Mouse (Mus musculus) megakaryocyte, embryonic 14.5 days (primary cell): Measurements from ENCODE around the gene Eps8l1. TPM values are rescaled to one million over a fixed set of nuclear protein-coding genes. Genes with fewer than 3 reads are reported as not detected.

ENCODE experiments used
- H3K27me3 ChIP-seq: replicated peaks from 2 replicates; pipeline ENCODE3; 2012; ENCODE audit warnings: inconsistent platforms
- H3K36me3 ChIP-seq: replicated peaks from 2 replicates; pipeline ENCODE3; 2012; ENCODE audit warnings: low read length, inconsistent platforms, mixed read lengths
- H3K4me1 ChIP-seq: 2 replicates; pipeline ENCODE4 v1.6.1; 2012; ENCODE audit warnings: inconsistent platforms
- H3K4me3 ChIP-seq: replicated peaks from 2 replicates; pipeline ENCODE3; 2012; ENCODE audit warnings: moderate library complexity, mild to moderate bottlenecking, inconsistent platforms
- H3K9me3 ChIP-seq: 2 replicates; pipeline ENCODE4 v1.6.1; 2012; ENCODE audit warnings: inconsistent platforms
- FLI1 ChIP-seq: IDR thresholded peaks from 2 replicates; pipeline ENCODE4 v1.6.1; 2012; ENCODE audit warnings: low read length, inconsistent platforms, mixed read lengths
- GATA1 ChIP-seq: IDR thresholded peaks from 3 replicates; pipeline ENCODE4 v1.6.1; 2012; ENCODE audit warnings: mixed read lengths, low read length, inconsistent platforms, borderline replicate concordance
- polyA plus RNA-seq: library from polyadenylated mRNA; stranded (reverse); fragments of >175 nt; gene quantifications from 2 replicates; pipeline ENCODE4 v1.2.3, GENCODE M21; 2012; ENCODE audit warnings: low replicate concordance; ENCODE audit not compliant: insufficient read depth

Eps8l1 gene
- polyA plus RNA-seq, 1 experiment, result not detected

DNA sequence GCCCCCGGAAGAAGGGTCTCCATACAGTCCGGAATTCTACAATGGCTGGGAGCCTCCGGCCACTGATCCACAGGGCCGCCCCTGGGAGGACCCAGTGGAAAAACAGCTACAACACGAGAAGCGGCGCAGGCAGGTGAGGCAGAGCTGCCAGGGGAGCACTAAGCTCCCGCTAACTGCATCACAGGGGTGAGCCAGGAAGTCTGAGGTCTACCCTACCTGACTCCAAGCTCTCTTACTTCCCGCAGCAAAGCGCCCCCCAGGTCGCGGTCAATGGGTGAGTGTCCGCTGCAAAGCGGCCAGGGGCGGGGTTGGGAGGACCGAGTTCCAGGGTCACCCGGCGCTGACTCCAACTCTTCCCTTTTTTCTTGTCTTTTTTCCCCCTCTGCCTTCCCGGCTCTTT lies 13.5 kb downstream of the Eps8l1 start:
- peaks cover 3% of the 10 kb centered on the region for H3K36me3 ChIP-seq
- H3K9me3 ChIP-seq, result peaks cover 15% of the 10 kb centered on the region
- H3K27me3 ChIP-seq, result peaks cover 91% of the 10 kb centered on the region
- TF ChIP-seq FLI1, result no peak
- no peak for TF ChIP-seq GATA1
- H3K4me1 ChIP-seq, result peaks cover 65% of the 10 kb centered on the region
- peak overlapping the region; percentile 56 for H3K4me3 ChIP-seq

DNA sequence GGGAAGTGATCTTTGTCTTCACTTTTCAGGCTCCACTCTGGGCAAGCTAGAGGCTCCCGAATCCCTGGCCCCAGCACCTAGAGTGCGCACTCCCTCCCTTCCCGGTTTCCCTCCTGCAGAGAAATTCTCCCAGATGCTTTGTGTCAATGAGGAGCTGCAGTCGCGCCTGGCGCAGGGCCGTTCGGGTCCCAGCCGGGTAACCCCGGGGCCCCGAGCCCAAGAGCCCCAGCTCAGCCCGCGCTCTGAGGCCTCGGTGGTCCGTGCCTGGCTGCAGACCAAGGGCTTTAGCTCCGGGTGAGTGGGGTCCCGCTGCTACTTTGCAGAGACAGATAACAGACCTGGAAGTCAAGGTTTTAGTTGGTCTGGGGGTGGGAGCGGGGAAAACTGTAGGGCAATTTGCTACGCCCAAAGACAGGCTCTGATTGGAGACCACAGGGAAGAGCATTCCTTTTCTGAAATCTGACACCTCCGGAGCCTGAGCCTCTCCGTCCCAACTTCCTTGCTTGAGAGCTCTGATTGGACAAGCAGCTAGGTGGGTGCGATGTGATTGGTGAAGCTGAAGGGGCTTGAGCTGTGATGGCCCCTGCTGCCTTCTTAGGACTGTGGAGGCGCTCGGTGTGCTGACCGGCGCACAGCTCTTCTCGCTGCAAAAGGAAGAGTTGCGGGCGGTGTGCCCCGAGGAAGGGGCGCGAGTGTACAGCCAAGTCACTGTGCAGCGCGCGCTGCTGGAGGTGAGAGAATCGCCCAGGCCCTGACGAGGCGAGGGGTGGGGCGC lies 17.7 kb downstream of the Eps8l1 start:
- H3K4me1 ChIP-seq, result peaks cover 59% of the 10 kb centered on the region
- no peak for TF ChIP-seq GATA1
- no peak for TF ChIP-seq FLI1
- peaks cover 43% of the 10 kb centered on the region for H3K36me3 ChIP-seq
- peaks cover 13% of the 10 kb centered on the region for H3K9me3 ChIP-seq
- peak overlapping the region; percentile 59 for H3K4me3 ChIP-seq
- peaks cover 58% of the 10 kb centered on the region for H3K27me3 ChIP-seq

DNA sequence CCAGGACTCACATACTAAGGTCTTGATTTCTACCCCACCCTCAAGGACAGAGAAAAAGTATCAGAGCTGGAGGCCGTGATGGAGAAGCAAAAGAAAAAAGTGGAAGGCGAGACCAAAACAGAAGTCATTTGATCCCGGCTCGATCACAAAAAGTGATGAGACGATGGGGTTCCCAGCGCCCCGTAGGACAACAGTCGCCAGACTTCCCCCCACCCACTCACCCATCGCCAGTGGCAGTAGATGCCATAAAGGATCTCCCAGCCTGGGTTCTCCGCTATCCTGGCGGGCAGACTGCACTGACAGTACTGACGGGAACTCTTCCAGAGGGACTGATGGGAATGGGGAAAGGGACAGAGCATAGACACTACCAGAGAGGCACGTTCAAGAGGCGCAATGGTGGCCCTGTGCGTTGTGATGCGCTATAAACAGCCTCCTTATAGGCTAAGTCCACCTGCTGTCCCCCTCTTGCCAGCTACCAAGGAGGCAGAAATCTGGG lies 18.4 kb downstream of the Eps8l1 start:
- no peak for TF ChIP-seq FLI1
- TF ChIP-seq GATA1, result no peak
- H3K27me3 ChIP-seq, result peaks cover 52% of the 10 kb centered on the region
- H3K4me3 ChIP-seq, result peak overlapping the region; percentile 72
- peaks cover 7% of the 10 kb centered on the region for H3K9me3 ChIP-seq
- peaks cover 57% of the 10 kb centered on the region for H3K4me1 ChIP-seq
- H3K36me3 ChIP-seq, result peaks cover 49% of the 10 kb centered on the region

DNA sequence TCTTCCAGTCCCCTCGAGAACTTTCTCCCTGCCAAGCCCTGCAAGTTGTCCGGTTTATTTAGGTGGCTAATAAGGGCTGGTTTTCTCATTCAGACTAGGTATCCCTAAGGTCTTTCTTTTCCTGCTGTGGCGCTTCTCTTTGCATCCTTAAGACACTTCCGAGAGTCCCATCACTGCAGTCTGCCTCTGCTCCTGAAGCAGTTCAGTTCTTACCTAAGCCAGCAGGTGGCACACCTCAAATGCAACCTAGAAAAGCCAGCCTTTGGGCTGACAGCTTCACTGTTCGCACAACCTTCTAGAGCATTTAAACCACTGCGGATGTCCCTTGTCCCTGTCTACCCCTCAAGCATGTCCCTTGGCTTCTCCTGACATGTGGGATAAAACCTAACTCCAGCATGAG lies 19.2 kb downstream of the Eps8l1 start:
- H3K4me3 ChIP-seq, result no peak overlapping the region
- H3K36me3 ChIP-seq, result peaks cover 58% of the 10 kb centered on the region
- peaks cover 6% of the 10 kb centered on the region for H3K9me3 ChIP-seq
- H3K27me3 ChIP-seq, result peaks cover 45% of the 10 kb centered on the region
- H3K4me1 ChIP-seq, result peaks cover 48% of the 10 kb centered on the region
- TF ChIP-seq GATA1 (no peak), FLI1 (no peak)

DNA sequence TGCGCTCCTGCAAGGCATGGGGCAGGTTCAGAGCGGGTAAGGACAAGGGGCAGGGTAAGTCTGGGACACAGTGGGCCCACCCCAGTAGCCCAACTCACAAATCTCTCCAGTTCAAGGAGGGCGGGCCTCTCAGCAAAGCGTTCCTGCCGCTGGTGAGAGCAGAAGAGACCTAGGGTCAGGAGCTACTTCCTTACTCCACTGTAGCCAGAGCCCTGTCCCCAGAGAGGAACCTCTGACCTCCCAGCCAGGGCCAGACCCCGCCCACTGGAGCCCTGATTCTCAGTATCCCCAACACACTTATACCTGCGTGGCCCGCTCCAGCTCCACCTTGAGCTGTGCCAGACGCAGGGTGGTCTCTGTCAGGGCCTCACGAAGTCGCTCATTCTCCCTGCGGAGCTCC lies 21.8 kb downstream of the Eps8l1 start:
- Histone ChIP-seq H3K4me3 (no peak overlapping the region), H3K9me3 (no peaks in the 10 kb centered on the region), H3K36me3 (peaks cover 84% of the 10 kb centered on the region), H3K4me1 (peaks cover 55% of the 10 kb centered on the region), H3K27me3 (peaks cover 25% of the 10 kb centered on the region)
- no peak for TF ChIP-seq GATA1
- TF ChIP-seq FLI1, result no peak

DNA sequence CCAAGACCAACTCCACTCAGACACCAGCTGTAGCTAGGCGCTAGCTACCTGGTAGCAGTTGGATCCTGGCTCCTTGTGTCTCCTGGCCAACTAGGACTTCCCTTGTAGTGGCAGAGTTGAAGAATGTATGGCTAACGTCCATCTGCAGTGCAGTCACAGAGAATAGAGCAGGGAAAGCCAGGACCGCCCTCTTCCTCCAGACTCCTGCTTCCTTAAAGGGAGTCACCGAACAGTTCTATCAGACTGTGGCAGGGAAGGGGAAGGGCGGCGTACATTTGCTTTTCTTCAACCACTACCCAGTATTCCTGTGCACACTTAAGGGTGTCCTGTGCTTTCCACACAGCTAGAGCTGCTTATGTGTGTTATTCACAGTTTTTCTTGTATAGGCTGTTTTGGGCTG lies 30.8 kb downstream of the Eps8l1 start:
- TF ChIP-seq FLI1 (no peak), GATA1 (no peak)
- H3K36me3 ChIP-seq, result peaks cover 98% of the 10 kb centered on the region

DNA sequence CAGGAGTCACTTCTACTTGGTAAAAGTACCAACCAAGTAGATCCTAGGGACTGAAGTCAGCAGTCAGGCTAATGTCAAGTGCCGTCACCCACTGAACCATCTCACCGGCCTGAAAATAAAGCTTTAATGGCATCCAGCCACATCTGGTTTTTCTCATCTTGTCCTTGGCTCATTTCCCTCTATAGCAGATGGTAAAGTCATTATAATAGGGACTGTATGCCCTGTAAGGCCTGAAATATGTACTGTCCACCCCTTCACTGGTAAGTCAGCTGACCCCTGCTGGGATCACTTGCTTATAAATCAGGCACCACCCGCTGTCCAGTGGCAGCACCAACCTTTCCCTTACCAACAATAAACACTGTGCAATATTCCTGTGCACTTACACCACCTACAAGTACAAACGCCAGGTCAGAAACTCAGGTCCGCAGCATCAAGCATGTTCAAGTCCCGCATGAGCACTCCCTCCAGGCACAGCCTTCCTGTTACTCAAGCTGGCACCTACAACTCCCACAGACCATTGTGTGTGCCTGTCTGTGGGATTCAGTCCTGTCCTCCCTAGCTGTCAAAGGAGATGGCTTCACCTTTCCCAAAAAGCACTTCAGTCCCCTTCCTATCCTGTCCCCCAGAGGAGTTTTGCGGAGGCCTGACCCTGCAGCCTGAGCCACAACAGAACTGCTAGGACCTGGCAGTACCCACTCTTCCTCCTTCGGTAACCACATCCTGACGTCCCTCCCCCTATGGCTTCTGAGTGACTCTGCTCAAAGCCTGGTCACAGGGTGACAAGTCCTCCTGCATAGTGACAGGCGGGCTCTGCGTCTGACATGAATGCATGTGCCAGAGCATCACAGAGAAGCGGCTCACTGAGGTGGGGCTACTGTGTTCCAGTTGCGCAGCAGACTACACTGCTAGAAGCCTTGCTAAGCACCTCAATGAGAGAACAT lies 32.1 kb downstream of the Eps8l1 start:
- H3K36me3 ChIP-seq, result peaks cover 98% of the 10 kb centered on the region
- peaks cover 100% of the 10 kb centered on the region for H3K4me1 ChIP-seq
- no peaks in the 10 kb centered on the region for H3K9me3 ChIP-seq
- H3K27me3 ChIP-seq, result no peaks in the 10 kb centered on the region
- peak overlapping the region; percentile 87 for H3K4me3 ChIP-seq
- TF ChIP-seq GATA1, result no peak
- TF ChIP-seq FLI1, result no peak

More for the DNA sequence above, 30.8 kb downstream of the Eps8l1 start:
- peak overlapping the region; percentile 78 for H3K4me3 ChIP-seq
- no peaks in the 10 kb centered on the region for H3K9me3 ChIP-seq
- no peaks in the 10 kb centered on the region for H3K27me3 ChIP-seq
- H3K4me1 ChIP-seq, result peaks cover 95% of the 10 kb centered on the region

DNA sequence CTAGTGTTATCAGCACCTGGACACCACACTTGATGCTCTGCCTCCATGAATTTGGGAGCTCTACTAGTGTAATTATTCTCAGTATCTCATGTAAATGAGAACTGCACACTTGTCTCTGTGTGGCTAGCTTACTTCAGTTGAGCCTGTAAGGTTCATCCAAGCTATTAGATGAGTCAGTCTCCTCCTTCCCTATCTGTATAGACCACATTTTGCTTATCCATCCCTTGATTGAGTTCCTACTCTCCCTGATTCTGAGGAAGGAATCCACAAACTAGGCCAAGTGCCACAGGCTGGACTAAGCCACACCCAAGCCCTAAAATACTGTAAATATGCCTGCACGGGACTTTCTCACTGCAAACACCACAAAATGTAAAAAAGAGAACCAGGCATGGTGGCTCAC lies 33.5 kb downstream of the Eps8l1 start:
- TF ChIP-seq GATA1, result no peak; the same call in 2 of the 3 replicates
- no peak for TF ChIP-seq FLI1
- Histone ChIP-seq H3K4me3 (peak overlapping the region; percentile 38), H3K36me3 (peaks cover 98% of the 10 kb centered on the region), H3K4me1 (peaks cover 100% of the 10 kb centered on the region), H3K27me3 (no peaks in the 10 kb centered on the region), H3K9me3 (no peaks in the 10 kb centered on the region)

DNA sequence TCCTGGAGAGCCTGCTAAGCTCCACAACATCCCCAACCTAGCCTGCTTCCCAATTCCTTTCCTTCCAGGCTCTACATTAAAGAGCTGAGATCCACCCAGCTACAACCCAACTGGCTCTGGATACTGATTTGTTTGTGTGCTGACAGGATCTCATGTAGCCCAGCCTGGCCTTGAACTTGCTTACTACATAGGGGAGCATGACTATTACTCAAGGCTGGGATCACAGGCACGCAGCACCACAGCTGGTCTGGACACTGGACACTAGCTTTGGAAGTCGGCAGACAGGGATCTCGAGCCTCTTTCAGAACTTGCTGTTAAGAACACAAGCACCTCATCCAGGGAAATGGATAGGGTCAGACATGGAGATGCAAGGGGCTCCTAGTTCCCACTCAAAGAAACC lies 36.0 kb downstream of the Eps8l1 start:
- Histone ChIP-seq H3K4me1 (peaks cover 89% of the 10 kb centered on the region), H3K27me3 (no peaks in the 10 kb centered on the region), H3K4me3 (peak overlapping the region; percentile 15), H3K9me3 (no peaks in the 10 kb centered on the region), H3K36me3 (peaks cover 87% of the 10 kb centered on the region)
- no peak for TF ChIP-seq GATA1

DNA sequence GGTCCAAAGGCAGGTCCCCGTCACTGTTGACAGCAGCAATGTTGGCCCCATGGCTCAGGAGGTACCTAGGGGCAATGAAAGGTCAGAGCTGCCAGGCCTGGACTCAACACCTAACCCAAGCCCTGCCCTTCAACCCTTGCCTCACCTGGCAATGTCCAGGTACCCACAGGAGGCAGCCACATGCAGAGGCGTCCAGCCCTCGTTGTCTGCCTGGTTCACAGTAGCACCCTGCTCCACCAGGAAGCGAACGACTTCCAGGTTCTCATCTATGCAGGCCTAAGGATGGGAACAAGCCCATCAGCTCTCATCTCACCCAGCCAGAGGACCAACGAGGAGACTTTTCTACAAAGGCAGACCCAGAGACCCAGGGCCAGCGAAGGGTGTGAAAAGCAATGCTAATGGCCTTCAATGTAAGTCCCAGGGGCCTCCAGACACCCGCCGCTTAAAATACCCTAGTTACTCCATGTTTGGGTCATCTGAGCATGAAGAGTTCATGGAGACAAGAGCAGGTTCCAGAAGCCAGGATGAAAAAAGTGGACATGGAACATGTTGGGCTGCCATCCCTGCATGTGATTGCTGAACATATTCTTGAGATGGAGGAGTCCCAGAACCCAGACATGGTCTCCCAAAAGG lies 36.9 kb downstream of the Eps8l1 start:
- Histone ChIP-seq H3K9me3 (no peaks in the 10 kb centered on the region), H3K4me1 (peaks cover 84% of the 10 kb centered on the region), H3K4me3 (peak overlapping the region; percentile 67), H3K27me3 (no peaks in the 10 kb centered on the region), H3K36me3 (peaks cover 78% of the 10 kb centered on the region)
- TF ChIP-seq GATA1 (no peak), FLI1 (no peak)
